Mouse (Mus musculus) liver, embryonic 14.5 days (tissue): Measurements from ENCODE around the gene Bglap3.
"Not testable (repeated sequence)": the region's sequence is repeated elsewhere in the genome, so short reads cannot be mapped to it uniquely, and the experiment has no call there.

Source experiments
- CTCF ChIP-seq: IDR thresholded peaks from 2 replicates; pipeline ENCODE4 v1.5.1; 2016; ENCODE audit warnings: antibody characterized with exemption, low read depth, control low read depth
- EP300 ChIP-seq: IDR thresholded peaks from 2 replicates; pipeline ENCODE4 v1.6.1; 2016; ENCODE audit warnings: antibody characterized with exemption, low read depth

- TF ChIP-seq CTCF, EP300: not testable (repeated sequence)
These were observed 6.1 kb upstream of the Bglap3 start, which contains the start of gene Bglap2 for GRCm38 (mm10) chr3:88378599-88378998.
